Mouse (Mus musculus) kidney, embryonic 16.5 days (tissue): ENCODE measurements at regions not wholly inside any gene's neighbourhood (a gene's known extent, or its start where the extent isn't known, plus 50 kb on each side); places are given as distances from the start of the nearest gene placed in this dataset.

Source experiments
- ATAC-seq: fragments of 200-750 bp; cut with Nextera tagmentation; 2 replicates; pipeline ENCODE4 v1.8.0; 2017; ENCODE audit warnings: moderate TSS enrichment; ENCODE audit not compliant: low FRiP score, low TSS enrichment
- H3K27ac ChIP-seq: fragments of 300-500 bp; sonication (generic); 2 replicates; pipeline ENCODE4 v1.5.1; 2014; ENCODE audit warnings: low read length
- H3K27me3 ChIP-seq: fragments of 300-500 bp; sonication (generic); 2 replicates; pipeline ENCODE4 v1.6.1; 2014; ENCODE audit warnings: low read length, control low read depth, mixed read lengths; ENCODE audit not compliant: insufficient read depth
- H3K36me3 ChIP-seq: fragments of 300-500 bp; sonication (generic); 2 replicates; pipeline ENCODE4 v1.6.1; 2014; ENCODE audit warnings: low read length, control low read depth, mixed read lengths; ENCODE audit not compliant: insufficient read depth
- H3K4me1 ChIP-seq: fragments of 300-500 bp; sonication (generic); 2 replicates; pipeline ENCODE4 v1.6.1; 2014; ENCODE audit warnings: low read length, control low read depth, mixed read lengths; ENCODE audit not compliant: insufficient read depth
- H3K4me2 ChIP-seq: fragments of 300-500 bp; sonication (generic); replicated peaks from 2 replicates; pipeline ENCODE4 v1.6.1; 2014; ENCODE audit warnings: low read depth, low read length
- H3K4me3 ChIP-seq: fragments of 300-500 bp; sonication (generic); 2 replicates; pipeline ENCODE4 v1.5.1; 2014; ENCODE audit warnings: mild to moderate bottlenecking, low read length
- H3K9ac ChIP-seq: fragments of 300-500 bp; sonication (generic); replicated peaks from 2 replicates; pipeline ENCODE4 v1.6.1; 2014; ENCODE audit warnings: low read length
- H3K9me3 ChIP-seq: fragments of 300-500 bp; sonication (generic); 2 replicates; pipeline ENCODE4 v1.6.1; 2016; ENCODE audit warnings: low read length, control low read depth
- WGBS: fragments of 180-500 bp; shearing (Covaris S2); extraction: QIAGEN DNeasy Blood & Tissue Kit; methylation state at CpG from one replicate; pipeline ENCODE4 v1.1.7; 2014; 5-methylcytosine and 5-hydroxymethylcytosine counted together

GRCm38 (mm10) chr5:112077840-112078600, 174.3 kb downstream of the Cryba4 start:
- Histone ChIP-seq H3K36me3 (no peaks in the 10 kb centered on the region), H3K4me3 (no peak overlapping the region), H3K9ac (no peak overlapping the region), H3K27me3 (no peaks in the 10 kb centered on the region), H3K9me3 (no peaks in the 10 kb centered on the region; the same call in 1 of the 2 replicates), H3K4me1 (no peaks in the 10 kb centered on the region), H3K27ac (no peak overlapping the region), H3K4me2 (no peak overlapping the region)
- 83% methylated on average over 19 of the region's 19 CpGs for WGBS
- no peak for ATAC-seq

- no peaks in the 10 kb centered on the region; the same call in 1 of the 2 replicates for H3K9me3 ChIP-seq
- H3K9ac ChIP-seq = no peak overlapping the region
- H3K27me3 ChIP-seq = no peaks in the 10 kb centered on the region
- H3K36me3 ChIP-seq = no peaks in the 10 kb centered on the region
- no peak overlapping the region for H3K4me3 ChIP-seq
- 58% methylated on average over 6 of the region's 6 CpGs for WGBS
- no peak for ATAC-seq
- H3K4me1 ChIP-seq = no peaks in the 10 kb centered on the region
- H3K27ac ChIP-seq = no peak overlapping the region
- H3K4me2 ChIP-seq = no peak overlapping the region
Measured at GRCm38 (mm10) chr5:112081006-112081405, 171.3 kb downstream of the Cryba4 start.

GRCm38 (mm10) chr5:112091867-112092535, 160.3 kb downstream of the Cryba4 start:
- Histone ChIP-seq H3K27ac (no peak overlapping the region), H3K27me3 (no peaks in the 10 kb centered on the region; the same call in 1 of the 2 replicates), H3K9me3 (no peaks in the 10 kb centered on the region), H3K4me1 (no peaks in the 10 kb centered on the region), H3K4me3 (no peak overlapping the region), H3K9ac (no peak overlapping the region), H3K36me3 (no peaks in the 10 kb centered on the region), H3K4me2 (no peak overlapping the region)
- WGBS = 78% methylated on average over 7 of the region's 7 CpGs
- ATAC-seq = no peak

- Histone ChIP-seq H3K27ac (no peak overlapping the region), H3K4me1 (no peaks in the 10 kb centered on the region), H3K9me3 (no peaks in the 10 kb centered on the region), H3K4me2 (no peak overlapping the region), H3K4me3 (no peak overlapping the region), H3K36me3 (no peaks in the 10 kb centered on the region), H3K9ac (no peak overlapping the region), H3K27me3 (0 out of 2 replicates have a peak, but pooled peaks cover 3% of the 10 kb centered on the region)
- no peak for ATAC-seq
- WGBS = 71% methylated on average over 17 of the region's 17 CpGs
Measured at GRCm38 (mm10) chr5:112093905-112094571, 158.3 kb downstream of the Cryba4 start.

- Histone ChIP-seq H3K9ac (no peak overlapping the region), H3K4me3 (no peak overlapping the region), H3K27me3 (peaks cover 8% of the 10 kb centered on the region; the same call in 1 of the 2 replicates), H3K27ac (no peak overlapping the region), H3K4me2 (no peak overlapping the region), H3K9me3 (no peaks in the 10 kb centered on the region), H3K4me1 (0 out of 2 replicates have a peak, but pooled peaks cover 4% of the 10 kb centered on the region), H3K36me3 (no peaks in the 10 kb centered on the region)
- no peak for ATAC-seq
- 53% methylated on average over 22 of the region's 22 CpGs for WGBS
Measured at GRCm38 (mm10) chr5:112098469-112099085, 153.7 kb downstream of the Cryba4 start.

GRCm38 (mm10) chr5:112101739-112102590, 150.4 kb downstream of the Cryba4 start:
- Histone ChIP-seq H3K4me3 (no peak overlapping the region), H3K27ac (no peak overlapping the region), H3K27me3 (peaks cover 8% of the 10 kb centered on the region; the same call in 1 of the 2 replicates), H3K4me2 (no peak overlapping the region), H3K4me1 (0 out of 2 replicates have a peak, but pooled peaks cover 4% of the 10 kb centered on the region), H3K9me3 (no peaks in the 10 kb centered on the region), H3K9ac (no peak overlapping the region), H3K36me3 (no peaks in the 10 kb centered on the region)
- ATAC-seq = no peak
- WGBS = 57% methylated on average over 17 of the region's 17 CpGs

- Histone ChIP-seq H3K4me3 (no peak overlapping the region), H3K27me3 (no peaks in the 10 kb centered on the region), H3K4me2 (no peak overlapping the region), H3K4me1 (no peaks in the 10 kb centered on the region), H3K36me3 (no peaks in the 10 kb centered on the region), H3K9me3 (no peaks in the 10 kb centered on the region), H3K27ac (no peak overlapping the region), H3K9ac (no peak overlapping the region)
- WGBS = 55% methylated on average over 22 of the region's 22 CpGs
- ATAC-seq = no peak
Measured at GRCm38 (mm10) chr5:112110306-112110969, 141.9 kb downstream of the Cryba4 start.

GRCm38 (mm10) chr5:112120766-112121165, 131.6 kb downstream of the Cryba4 start:
- WGBS = 63% methylated on average over 6 of the region's 6 CpGs
- no peaks in the 10 kb centered on the region for H3K27me3 ChIP-seq
- no peaks in the 10 kb centered on the region for H3K4me1 ChIP-seq
- no peak overlapping the region for H3K9ac ChIP-seq
- ATAC-seq = no peak
- no peaks in the 10 kb centered on the region for H3K36me3 ChIP-seq
- H3K4me2 ChIP-seq = no peak overlapping the region
- H3K9me3 ChIP-seq = no peaks in the 10 kb centered on the region
- no peak overlapping the region for H3K27ac ChIP-seq
- H3K4me3 ChIP-seq = no peak overlapping the region
